Mouse (Mus musculus) A20 (cell line): ENCODE data around the gene Kcnq5.
"Not testable (repeated sequence)": the region's sequence is repeated elsewhere in the genome, so short reads cannot be mapped to it uniquely, and the experiment has no call there.

Experiments
- DNase-seq: peaks from one replicate; pipeline ENCODE4 v3.0.0-alpha.2; 2011; ENCODE audit warnings: low read depth, low spot score

Kcnq5 gene

DNA sequence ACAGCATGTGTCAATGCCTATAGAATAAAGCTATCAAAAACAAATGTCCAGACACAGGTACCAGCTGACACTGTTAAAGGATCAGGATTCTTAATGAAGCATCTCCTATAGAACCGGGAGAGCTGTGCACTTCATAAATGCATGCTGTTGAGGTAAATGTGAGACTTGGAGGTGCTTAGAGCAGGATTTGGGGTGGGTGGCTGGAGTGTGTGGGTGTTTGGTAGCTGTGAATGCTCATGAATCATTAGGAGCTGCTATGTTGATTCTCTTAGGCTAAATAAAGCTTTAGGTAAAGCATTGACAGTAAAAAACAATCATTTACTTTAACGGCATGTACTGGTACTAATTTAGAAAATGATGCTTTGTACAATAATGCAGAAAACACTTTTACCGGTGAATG lies 465.4 kb downstream of the Kcnq5 start:
- DNase-seq = no peak

DNA sequence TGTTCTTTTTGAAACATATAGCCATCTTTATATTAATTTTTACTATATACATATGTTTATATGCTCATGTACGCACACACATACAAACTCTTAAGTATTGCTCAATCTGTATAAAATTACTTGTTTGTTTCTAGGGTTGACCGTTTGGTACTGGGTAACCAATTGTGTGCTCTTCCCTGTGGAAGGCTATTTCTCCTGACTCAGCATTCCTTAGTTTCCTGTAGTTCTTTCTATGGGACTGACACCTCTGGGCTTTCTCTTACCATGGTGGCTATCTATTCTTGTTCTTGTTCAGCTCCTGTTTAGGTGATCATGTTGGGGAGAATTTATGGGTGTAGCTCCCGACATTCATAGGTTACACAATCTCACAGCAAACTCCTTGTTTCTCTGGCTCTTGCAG lies 473.1 kb downstream of the Kcnq5 start:
- DNase-seq = no peak

DNA sequence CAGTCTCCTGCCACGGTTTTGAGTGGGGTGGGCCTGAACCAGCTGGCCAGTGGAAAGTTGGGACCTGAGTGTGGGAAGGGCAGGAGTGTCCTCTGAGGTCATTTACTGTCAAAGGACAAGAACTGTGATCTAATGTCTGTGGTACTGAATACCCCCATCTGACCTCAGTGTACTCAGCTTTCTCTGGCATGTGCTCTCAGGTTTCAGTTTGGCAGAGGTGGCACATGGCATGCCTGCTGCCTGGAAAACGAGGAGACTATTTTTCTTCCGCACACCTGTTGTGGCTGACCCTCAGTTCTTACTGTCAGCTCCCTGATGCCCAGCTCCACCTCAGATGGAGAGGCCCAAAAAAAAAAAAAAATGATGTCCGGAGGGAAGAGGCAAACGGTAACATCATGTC lies 475.5 kb downstream of the Kcnq5 start:
- no peak for DNase-seq

DNA sequence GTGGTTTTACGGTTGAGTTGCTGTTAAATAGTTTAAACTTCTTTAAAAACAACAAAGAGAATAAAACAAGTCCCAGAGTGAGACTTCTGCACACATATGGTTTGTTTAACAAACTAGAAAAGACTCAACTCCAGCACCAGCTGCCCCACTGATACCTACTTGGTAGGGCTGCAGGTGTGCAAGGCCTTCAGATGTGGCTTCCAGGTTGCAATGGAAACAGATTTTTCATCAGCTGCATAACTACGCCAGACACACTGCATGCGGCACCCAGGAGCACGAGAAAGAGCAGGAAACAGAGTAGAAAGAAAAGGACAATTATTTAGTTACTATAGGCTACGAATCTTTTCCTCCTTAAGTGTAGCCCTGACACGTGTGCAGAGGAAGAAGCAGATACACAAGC lies 492.4 kb downstream of the Kcnq5 start:
- DNase-seq = no peak

DNA sequence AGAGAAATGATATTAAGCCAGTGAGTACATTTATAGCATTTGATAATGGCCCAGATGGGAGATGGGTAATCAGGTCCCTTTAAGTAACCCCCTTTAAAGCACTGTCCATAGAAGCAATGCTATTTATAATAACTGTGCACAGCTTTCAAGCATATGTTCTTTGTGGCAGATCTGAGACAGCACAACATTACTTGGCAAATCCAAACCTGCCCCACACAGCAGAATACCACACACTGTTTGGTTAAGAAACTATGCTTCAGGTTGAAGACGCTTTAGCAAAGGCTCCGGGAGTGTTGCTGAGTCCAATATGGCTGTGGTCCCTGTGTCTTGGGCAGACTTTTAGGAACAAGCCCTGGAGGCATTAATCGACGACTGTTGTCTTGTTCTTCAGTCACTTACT lies 495.3 kb downstream of the Kcnq5 start:
- no peak for DNase-seq

DNA sequence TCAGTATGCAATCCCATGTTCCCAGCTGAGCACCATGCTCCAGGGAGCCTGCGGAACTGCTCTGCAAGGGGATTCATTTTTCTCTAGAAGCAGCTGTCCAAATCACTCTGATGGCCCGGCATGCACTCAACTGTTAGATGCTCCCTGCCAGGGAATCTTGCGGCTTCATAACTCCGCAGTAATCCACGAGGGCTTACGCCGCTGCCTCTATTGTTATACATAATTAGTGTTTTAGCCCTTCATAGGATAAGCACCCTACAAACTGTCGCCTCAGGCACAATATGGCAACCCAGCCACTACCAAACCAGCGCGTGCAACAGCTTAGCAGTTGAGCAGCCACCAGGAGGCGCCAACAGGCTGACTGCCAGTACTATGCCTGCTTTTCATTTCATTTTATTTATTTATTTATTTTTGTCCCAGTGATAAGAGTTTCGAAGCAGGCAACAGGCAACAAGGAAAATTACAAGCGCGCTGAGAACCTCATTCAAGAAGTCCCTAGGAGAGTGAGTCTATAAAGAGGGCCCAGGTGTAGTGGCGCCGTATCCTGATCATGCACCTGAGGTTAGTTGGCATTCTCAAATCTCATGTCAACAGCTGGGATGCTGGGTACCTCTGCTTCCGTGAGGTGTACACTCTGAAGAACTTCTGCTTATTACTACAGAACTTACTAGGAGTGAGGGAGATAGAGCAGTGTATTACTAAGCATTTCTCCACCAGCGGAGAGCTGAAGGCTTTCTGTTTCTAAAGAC lies 500.6 kb downstream of the Kcnq5 start:
- DNase-seq = peak; percentile 64

DNA sequence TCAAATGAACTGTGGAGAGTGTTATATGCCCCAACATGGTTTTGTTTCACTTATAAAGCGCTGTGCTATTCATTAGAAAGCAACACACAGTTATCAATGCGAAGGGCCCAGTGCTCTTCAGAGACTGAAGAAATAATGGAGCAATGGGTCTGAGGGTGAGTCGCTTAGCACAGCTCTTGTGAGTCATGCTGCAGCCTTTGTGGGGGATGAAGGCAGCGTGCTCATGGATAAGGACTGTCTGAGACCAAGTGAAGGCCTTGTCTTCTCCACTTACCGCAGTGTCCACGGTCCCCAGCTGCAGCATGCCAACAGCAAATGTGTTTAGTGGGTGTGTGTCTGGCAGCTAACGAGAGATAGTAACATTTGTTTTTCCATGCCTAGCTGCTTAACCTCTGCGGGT lies 503.2 kb downstream of the Kcnq5 start:
- no peak for DNase-seq

DNA sequence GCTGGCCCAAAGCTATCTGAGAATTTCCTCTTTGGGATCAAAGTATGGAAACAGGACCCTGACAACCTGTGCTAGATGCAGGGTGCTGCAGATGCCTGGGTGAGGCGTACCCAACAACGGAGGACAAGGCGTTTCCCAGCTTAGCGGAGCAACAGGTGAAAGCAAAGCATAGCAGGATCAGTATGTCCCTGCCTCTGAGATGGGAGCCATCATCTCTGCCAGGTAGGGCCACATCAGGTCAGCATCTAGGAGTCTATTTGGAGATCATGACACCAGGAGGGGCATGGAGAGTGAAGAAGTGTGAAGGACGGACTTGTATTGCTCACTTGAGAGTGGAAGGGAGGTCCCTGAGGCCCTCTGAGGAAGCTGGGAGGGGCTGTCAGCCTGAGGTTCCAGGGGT lies 505.8 kb downstream of the Kcnq5 start:
- DNase-seq = no peak

DNA sequence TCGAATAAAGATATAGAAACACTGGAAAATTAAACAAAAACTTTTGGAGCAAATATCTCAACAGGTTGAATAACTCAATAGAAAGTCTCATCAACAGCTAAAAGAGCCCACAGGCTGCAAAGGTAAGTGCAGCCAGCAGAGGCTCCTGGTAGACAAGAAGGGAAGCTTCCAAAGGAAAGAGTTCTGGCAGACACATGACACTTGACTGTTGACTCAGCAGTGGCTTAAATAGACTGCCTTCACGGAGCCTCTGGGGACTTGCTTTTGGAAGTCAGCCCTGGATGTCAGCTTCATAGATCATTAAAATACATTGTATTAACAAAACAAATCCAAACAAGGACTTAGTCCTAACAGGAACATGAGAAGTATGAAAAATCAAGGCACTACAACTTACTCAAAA lies 513.5 kb downstream of the Kcnq5 start:
- no peak for DNase-seq

DNA sequence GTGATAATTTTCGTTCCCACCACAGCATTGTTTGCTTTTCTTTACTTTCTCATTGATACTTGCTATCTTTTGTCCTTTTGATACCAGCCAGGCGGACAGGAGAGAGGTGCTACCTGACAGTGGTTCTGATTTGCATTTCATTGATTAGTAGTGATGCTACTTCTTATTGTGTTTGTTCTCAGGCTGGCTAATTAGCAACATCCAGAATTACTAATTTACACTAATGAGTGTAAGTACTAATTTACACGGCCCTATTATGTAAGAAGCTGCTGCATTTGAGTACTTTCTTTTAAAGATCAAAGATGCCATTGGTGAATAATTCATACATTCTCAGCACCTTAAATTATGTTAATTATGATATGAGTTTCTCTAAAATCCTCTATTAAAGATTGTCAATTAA lies 525.0 kb downstream of the Kcnq5 start:
- DNase-seq = no peak

DNA sequence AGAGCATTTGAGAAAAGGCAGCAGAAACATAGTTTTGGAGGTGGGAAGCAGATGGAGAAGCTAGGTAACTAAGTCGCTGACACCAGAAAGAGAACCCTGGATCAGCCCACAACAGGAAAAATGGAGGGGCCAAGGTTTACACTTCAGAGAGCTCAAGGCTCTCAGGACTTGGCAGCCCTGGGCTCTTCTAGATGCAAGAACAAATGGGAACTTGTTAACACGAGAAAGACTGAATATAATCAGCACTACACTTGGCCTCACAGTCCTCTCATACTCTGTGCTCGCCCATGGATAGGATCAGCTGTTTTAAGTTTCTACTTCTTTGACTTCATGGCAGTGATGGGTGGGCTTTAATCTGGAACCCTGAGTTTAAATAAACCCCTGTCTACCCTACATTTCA lies 526.9 kb downstream of the Kcnq5 start:
- DNase-seq = no peak

DNA sequence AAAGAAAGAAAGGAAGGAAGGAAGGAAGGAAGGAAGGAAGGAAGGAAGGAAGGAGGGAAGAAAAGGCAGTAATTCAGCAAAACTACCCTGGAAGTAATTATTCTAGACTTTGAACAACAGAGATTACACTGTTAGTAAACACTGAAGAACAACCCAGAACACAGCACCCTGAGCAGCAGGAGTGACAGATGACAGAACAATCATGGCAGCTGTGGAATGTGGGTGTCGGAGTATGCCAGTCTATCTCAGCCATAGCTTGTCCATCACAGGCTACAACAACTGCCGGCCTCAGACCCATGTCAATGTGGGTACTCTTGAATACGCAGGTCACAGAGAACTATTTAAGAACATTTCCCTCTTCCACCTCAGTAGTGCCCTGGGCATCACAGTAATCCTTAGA lies 530.1 kb downstream of the Kcnq5 start:
- DNase-seq = no peak

DNA sequence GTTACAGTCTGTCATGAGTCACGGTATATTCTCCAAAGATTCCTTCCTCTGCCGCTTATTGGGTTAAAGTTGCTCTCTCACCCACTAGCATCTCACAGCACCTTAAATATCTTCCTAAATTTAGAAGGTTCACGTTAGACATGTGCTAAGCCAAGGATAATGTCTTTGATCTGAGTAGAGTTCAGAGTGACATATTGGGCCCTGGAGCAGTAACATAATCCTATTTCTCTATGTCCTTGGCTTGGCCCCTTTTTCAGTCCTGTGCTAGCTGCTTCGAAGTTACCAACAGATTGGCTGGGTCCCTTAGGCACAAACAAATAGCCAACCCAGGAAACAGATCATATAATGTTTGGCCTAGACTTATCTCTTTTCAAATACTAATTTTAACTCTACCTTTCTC lies 533.7 kb downstream of the Kcnq5 start:
- DNase-seq = no peak

DNA sequence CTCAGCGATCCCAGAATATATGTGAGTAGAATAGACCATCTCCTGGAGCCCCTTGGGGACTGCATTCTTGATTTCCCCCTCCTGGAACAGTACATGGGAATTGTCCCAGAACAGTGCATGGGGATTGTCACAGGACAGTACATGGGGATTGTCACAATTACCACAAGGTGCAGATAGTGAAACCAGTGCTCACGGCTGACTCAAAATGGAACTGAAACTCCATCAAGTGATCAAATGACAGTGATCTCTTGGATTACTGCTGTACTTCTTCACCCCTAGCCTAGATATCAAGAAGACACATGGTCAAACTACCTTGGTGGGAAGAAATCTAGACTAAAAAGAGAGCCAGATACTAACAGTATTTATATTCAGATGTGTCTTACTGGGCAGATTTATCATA lies 536.1 kb downstream of the Kcnq5 start:
- peak; percentile 69 for DNase-seq

DNA sequence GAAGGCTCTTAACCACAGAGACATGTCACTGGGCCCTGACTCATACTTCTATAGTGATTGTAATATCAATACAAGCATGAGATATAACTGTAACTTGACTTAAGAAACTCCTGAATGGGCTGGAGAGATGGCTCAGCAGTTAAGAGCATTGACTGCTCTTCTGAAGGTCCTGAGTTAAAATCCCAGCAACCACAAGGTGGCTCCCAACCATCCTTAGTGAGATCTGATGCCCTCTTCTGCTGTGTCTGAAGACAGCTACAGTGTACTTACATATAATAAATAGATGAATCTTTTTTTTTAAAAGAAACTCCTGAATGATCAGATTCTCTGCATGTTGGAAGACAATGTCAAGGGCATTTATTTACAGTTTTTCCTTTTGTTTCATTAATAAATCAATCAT lies 542.4 kb downstream of the Kcnq5 start:
- no peak for DNase-seq

DNA sequence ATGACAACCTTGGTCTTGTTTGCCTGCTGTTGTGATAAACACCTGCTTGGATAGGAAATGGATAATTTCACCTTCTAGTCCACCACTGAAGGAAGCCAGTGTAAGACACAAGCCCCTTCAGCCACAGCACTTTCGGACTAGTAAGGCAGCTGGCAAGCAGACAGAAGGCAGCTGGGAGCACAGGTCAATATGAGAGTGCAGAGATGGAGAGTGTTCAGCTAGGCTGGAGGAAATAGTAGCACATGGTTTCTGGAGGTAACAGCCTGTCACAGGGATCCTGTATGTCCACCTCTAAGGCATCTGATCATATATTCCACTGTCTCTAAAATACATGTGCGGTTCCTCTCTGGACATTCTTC lies 549.6 kb downstream of the Kcnq5 start:
- no peak for DNase-seq

DNA sequence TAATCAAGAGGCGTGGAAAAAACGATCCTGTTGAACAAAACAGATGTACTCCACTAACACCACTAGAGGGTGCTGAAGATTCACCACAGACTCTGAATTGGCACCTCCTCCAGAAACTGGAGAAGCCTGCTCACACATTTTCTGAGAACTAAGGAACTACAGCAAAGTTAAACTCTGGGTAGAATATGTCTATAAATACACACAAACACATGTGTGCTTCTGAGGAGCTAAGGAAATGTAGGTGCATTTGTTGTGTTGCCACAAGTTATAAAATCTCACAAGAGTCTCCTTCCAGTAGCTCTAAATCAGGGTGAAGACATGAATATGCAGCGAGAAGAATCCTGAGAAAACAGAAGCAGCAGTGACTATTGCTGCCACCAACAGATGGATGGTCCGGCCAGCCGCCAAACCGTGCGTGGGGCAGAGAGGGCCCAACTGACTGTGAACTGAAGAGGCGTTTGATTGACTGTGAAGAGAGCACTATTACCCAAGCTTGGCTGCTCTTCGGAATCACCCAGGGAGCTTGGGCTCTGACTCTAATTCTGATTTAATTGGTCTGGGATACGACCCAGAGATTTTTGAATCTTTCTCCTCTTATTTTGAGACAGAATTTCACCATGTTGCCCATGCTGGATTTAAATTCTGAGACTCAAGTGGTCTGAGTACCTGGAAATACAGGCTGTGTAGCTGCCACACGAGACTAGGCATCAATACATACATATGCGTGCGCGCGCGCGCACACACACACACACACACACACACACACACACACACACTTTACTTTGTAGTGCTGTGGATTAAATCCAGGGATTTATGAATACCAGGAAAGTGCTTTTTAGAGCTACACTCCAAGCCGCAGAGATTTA lies 550.2 kb downstream of the Kcnq5 start:
- DNase-seq = peak; percentile 70

DNA sequence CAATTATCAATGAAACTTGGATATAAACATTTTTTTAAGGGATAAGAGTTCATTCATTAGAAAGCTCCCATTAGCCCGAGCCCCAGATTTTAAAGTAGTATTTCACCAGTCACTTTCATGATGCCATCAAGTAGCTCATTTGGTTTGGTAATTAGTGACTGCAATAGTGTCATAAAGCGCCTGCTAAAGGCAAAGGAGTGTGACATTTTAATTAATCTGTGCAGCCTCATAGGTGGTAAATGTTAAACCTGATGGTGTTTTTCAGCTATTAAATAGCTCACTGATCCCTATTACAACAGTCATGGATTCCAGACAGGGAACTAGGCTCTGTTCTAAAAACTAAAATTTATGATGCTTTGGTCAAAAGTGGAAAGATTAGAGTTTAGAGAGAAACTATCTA lies 554.5 kb downstream of the Kcnq5 start:
- no peak for DNase-seq

DNA sequence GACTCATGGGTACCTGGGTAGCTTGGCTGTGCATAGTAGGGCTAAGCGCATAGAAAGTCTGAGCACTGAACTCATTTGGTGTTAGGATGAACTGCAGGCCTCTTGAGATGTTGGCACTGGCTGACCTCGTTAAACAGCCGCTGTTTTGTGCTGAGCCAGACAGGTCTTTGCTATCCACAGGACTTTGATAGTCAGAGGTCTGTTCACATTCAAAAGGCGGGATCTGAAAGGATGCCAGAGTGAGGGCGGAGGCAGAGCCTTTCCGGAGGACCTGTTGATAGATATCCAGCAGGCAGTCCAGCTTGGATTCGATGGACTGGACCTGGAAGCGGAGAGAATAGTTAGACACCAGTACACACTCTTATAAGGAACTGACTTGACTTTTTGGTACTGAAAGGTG lies 558.9 kb downstream of the Kcnq5 start:
- DNase-seq = no peak

DNA sequence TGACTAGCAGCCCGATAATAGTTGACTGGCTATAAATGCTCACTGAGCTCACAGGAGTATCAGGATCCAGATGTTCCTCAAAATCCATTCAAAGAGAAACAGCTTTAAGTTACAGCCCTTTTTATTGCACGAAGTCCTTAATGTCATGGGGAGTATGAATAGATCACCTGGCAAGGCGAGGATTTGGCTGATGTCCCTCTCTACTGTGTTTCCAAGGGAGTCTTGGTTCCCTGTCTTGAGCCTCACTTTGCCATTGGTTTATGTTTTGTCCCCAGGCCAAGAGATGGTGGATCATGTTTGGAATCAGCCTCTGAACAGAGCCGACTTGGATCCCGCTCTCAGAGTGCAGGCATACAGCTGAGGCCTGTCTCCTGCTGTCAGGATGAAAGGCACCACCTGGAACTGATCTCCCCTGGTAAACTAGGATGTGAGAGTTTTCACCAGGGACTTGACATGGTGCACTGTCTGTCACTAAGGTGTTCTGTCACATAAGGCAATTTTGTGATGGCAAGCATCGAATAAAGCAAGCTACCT lies 570.5 kb downstream of the Kcnq5 start:
- no peak for DNase-seq

DNA sequence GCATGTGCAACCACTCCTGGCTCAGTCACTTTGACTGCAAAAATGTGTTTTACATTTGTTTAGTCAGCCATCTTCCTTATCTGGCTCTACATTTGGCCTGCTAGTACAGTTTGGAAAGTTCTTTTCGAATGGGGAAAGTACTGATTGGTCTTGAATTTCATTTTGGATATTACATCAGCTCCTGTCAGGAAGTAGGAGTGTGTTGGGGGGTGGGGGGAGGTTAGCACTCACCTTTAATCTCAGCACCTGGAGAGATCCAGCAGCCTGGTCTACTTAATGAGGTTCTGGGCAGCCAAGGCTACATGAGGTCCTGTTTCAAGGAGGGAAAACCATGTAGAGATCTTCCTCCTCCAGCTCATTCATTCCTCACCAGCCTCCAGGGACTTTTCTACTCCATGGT lies 578.5 kb downstream of the Kcnq5 start, which contains the start of gene Khdc1b:
Gene Khdc1b, plus strand, starts transcription at position 301 of the 400 bp plus-strand sequence.
- no peak for DNase-seq

DNA sequence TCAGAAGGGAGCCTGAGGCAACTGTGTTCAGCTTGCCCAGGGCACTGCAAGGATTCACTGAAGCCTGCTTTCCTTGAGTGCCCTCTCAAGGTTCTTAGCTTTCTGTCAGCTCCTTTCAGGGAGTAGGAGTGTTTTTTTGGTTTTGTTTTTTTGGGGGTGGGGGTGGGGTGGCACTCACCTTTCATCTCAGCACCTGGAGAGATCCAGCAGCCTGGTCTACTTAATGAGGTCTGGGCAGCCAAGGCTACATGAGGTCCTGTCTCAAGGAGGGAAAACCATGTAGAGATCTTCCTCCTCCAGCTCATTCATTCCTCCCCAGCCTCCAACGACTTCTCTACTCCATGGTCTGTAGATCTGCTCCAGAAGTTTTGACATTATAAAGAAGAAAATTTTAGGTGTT lies 593.7 kb downstream of the Kcnq5 start, which contains the start of gene Khdc1c:
Gene Khdc1c, plus strand, starts transcription at position 301 of the 400 bp plus-strand sequence.
- not testable (repeated sequence) for DNase-seq

DNA sequence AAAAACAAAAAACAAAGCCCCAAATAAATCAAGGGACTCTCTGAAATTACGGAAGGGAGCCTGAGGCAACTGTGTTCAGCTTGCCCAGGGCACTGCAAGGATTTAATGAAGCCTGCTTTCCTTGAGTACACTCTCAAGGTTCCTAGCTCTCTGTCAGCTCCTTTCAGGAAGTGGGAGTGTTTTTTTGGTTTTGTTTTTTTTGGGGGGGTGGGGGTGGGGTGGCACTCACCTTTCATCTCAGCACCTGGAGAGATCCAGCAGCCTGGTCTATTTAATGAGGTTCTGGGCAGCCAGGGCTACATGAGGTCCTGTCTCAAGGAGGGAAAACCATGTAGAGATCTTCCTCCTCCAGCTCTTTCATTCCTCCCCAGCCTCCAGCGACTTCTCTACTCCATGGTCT lies 612.4 kb downstream of the Kcnq5 start, which contains the start of gene Khdc1a:
Gene Khdc1a, plus strand, starts transcription at position 301 of the 400 bp plus-strand sequence.
- no peak for DNase-seq
